Comparison of ENCODE assay signal across 25 mouse cellular contexts in genomic region chr2:69560221-69560620, GRCm38 (mm10). TPM values are rescaled to one million over a fixed set of nuclear protein-coding genes. Genes with fewer than 3 reads are reported as not detected.
"Had no signal": no experiment of that assay in that cellular context is flagged by ENCODE, and none has a peak within 500 bp of the region (broad histone marks: within the 10 kb centered on the region; RNA-seq: fewer than 3 reads in every experiment).

No protein-coding gene starts in this region.

- H3K27me3 ChIP-seq: heart, embryonic 12.5 days; hindbrain, embryonic 12.5 days; intestine, embryonic 15.5 days had no signal

- H3K9me3 ChIP-seq: heart, embryonic 10.5 days; heart, embryonic 12.5 days; hindbrain, embryonic 10.5 days; hindbrain, embryonic 12.5 days; intestine, embryonic 15.5 days; limb, embryonic 10.5 days; limb, embryonic 12.5 days; liver, embryonic 13.5 days; liver, embryonic 15.5 days had no signal

- H3K4me1 ChIP-seq: hindbrain, embryonic 12.5 days; intestine, embryonic 15.5 days; limb, embryonic 12.5 days had no signal

- H3K27ac ChIP-seq: gastrocnemius, adult 2 months; heart, embryonic 10.5 days; hindbrain, embryonic 10.5 days; hindbrain, embryonic 12.5 days; hindbrain, embryonic 14.5 days; intestine, embryonic 15.5 days; layer of hippocampus, adult 2 months; left cerebral cortex, adult 2 months; limb, embryonic 10.5 days; limb, embryonic 12.5 days; liver, embryonic 13.5 days; liver, embryonic 15.5 days had no signal

- DNase-seq: gastrocnemius, adult 2 months; gastrocnemius, postnatal 10 days; gastrocnemius, postnatal 25 days; heart, adult 18-20 months; heart, postnatal 10 days; heart, postnatal 4 days; kidney, postnatal 25 days; liver; liver, embryonic 13.5 days had no signal

- H3K4me3 ChIP-seq: gastrocnemius, adult 2 months; heart, embryonic 10.5 days; heart, embryonic 12.5 days; hindbrain, embryonic 10.5 days; hindbrain, embryonic 12.5 days; intestine, embryonic 15.5 days; layer of hippocampus, adult 2 months; left cerebral cortex, adult 2 months; limb, embryonic 10.5 days; limb, embryonic 12.5 days; liver, embryonic 13.5 days; liver, embryonic 15.5 days had no signal

- ATAC-seq: forebrain, embryonic 16.5 days; hindbrain, embryonic 16.5 days; inflammation-experienced regulatory T-cells, adult 6 months; intestine, embryonic 15.5 days; intestine, postnatal 0 days had no signal

- H3K4me2 ChIP-seq: hindbrain, embryonic 12.5 days; hindbrain, embryonic 14.5 days; intestine, embryonic 15.5 days; limb, embryonic 12.5 days; liver, embryonic 11.5 days; liver, embryonic 13.5 days; liver, embryonic 15.5 days had no signal

- H3K36me3 ChIP-seq: heart, embryonic 10.5 days; heart, embryonic 12.5 days; hindbrain, embryonic 10.5 days; hindbrain, embryonic 12.5 days; intestine, embryonic 15.5 days; limb, embryonic 10.5 days; limb, embryonic 12.5 days; liver, embryonic 13.5 days; liver, embryonic 15.5 days had no signal

- H3K9ac ChIP-seq: heart, embryonic 12.5 days; hindbrain, embryonic 12.5 days; hindbrain, embryonic 14.5 days; intestine, embryonic 15.5 days; limb, embryonic 12.5 days; liver, embryonic 13.5 days; liver, embryonic 15.5 days had no signal

RNA-seq across cellular contexts. Expression of gene Lrp2, which starts 25.6 kb away (rescaled TPM):
- polyA plus RNA-seq: inflammation-experienced regulatory T-cells, adult 6 months; limb, embryonic 12.5 days had no signal
